Mouse (Mus musculus) kidney, postnatal 0 days (tissue): Measurements from ENCODE around the gene Stim2. TPM values are rescaled to one million over a fixed set of nuclear protein-coding genes. Genes with fewer than 3 reads are reported as not detected.

Experiments used
- ATAC-seq: fragments of 200-750 bp; cut with Nextera tagmentation; replicated peaks from 2 replicates; pipeline ENCODE4 v1.8.0; 2017; ENCODE audit warnings: low read depth, moderate number of reproducible peaks, moderate TSS enrichment, moderate library complexity; ENCODE audit not compliant: low FRiP score
- DNase-seq: peaks from one replicate; pipeline ENCODE4 v3.0.0-alpha.2; 2016; ENCODE audit warnings: low spot score
- H3K27ac ChIP-seq: fragments of 300-500 bp; sonication (generic); 2 replicates; pipeline ENCODE4 v1.5.1; 2014; ENCODE audit warnings: mild to moderate bottlenecking
- H3K27me3 ChIP-seq: fragments of 300-500 bp; sonication (generic); 2 replicates; pipeline ENCODE4 v1.6.1; 2014; ENCODE audit warnings: low read length, mixed read lengths; ENCODE audit not compliant: insufficient read depth
- H3K36me3 ChIP-seq: fragments of 300-500 bp; sonication (generic); 2 replicates; pipeline ENCODE4 v1.6.1; 2014; ENCODE audit warnings: low read length, mixed read lengths; ENCODE audit not compliant: insufficient read depth
- H3K4me1 ChIP-seq: fragments of 300-500 bp; sonication (generic); replicated peaks from 2 replicates; pipeline ENCODE4 v1.6.1; 2014; ENCODE audit warnings: antibody characterized with exemption, low read length, mixed read lengths; ENCODE audit not compliant: insufficient read depth
- H3K4me2 ChIP-seq: fragments of 300-500 bp; sonication (generic); 2 replicates; pipeline ENCODE4 v1.6.1; 2014; ENCODE audit warnings: mild to moderate bottlenecking, low read length, moderate library complexity, mixed read lengths
- H3K4me3 ChIP-seq: fragments of 300-500 bp; sonication (generic); replicated peaks from 2 replicates; pipeline ENCODE4 v1.5.1; 2014; ENCODE audit warnings: low read depth, low read length
- H3K9ac ChIP-seq: fragments of 300-500 bp; sonication (generic); 2 replicates; pipeline ENCODE4 v1.6.1; 2014; ENCODE audit warnings: low read depth, low read length
- H3K9me3 ChIP-seq: fragments of 300-500 bp; sonication (generic); replicated peaks from 2 replicates; pipeline ENCODE4 v1.6.1; 2016; ENCODE audit warnings: low read length, inconsistent platforms, mixed read lengths
- CTCF ChIP-seq: IDR thresholded peaks from 2 replicates; pipeline ENCODE4 v1.5.1; 2016; ENCODE audit warnings: antibody characterized with exemption, low read depth, mild to moderate bottlenecking, moderate library complexity
- WGBS: fragments of 180-500 bp; shearing (Covaris S2); extraction: QIAGEN DNeasy Blood & Tissue Kit; methylation state at CpG from one replicate; pipeline ENCODE4 v1.1.7; 2014; 5-methylcytosine and 5-hydroxymethylcytosine counted together
- polyA plus RNA-seq: library from polyadenylated mRNA; unstranded; fragments of >200 nt; fragmentation: Nextera tagmentation; extraction: Ambion mirVana; gene quantifications from 2 replicates; pipeline ENCODE4 v1.2.1, GENCODE M21; 2015

Gene Stim2
- polyA plus RNA-seq, 1 experiment from 2014 or later, result 21.4 TPM

DNA sequence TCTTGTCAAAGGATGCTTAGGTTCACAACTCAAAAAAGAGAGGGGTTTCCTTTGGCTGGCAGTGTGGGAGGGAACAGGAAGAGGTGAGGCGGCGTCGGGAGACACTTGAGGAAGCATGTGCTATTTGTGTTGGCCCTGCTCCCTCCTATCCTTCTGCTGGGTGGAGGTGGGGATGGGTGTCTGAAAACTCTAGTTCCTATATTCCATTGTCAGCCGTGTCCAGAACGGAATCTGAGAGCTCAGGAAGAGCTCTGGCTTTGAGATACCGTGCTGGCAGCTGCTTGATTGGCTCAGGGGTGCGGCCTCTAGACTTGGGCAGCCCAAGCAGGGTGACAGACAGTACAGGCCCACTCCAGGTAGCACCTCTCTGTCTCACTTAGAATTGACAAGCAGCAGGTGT, 28.1 kb upstream of the Stim2 start:
- WGBS, result 37% methylated on average over 7 of the region's 7 CpGs
- no peak; the same call in 1 of the 2 replicates for ATAC-seq
- no peak for TF ChIP-seq CTCF

DNA sequence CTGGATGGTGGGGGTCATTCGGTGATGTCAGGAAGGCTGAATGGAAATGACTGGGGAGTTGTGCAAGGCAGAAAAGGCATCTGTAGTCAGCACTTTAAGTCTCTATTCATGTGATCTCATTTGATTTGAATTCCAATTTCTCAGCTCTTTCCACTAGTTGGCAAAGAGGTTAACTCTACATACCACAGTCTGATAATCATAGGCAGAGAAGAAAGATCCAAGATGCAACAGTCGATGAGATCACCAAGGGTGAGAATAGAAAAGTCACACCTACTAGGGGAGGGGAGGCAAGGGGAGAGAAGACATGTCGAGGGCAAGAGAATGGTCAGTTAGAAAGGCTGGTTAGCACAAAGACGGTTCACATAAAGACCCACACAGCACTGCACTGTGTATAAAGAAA, 27.1 kb upstream of the Stim2 start:
- H3K9ac ChIP-seq, result no peak overlapping the region
- no peaks in the 10 kb centered on the region for H3K9me3 ChIP-seq
- 94% methylated on average over 4 of the region's 4 CpGs for WGBS
- H3K4me1 ChIP-seq, result no peaks in the 10 kb centered on the region
- no peak overlapping the region for H3K27ac ChIP-seq
- H3K4me3 ChIP-seq, result no peak overlapping the region
- no peak for DNase-seq
- H3K36me3 ChIP-seq, result no peaks in the 10 kb centered on the region
- TF ChIP-seq CTCF, result no peak
- ATAC-seq, result no peak
- no peak overlapping the region for H3K4me2 ChIP-seq
- H3K27me3 ChIP-seq, result no peaks in the 10 kb centered on the region

More for the DNA sequence above, 28.1 kb upstream of the Stim2 start:
- peak; percentile 62 for DNase-seq
- no peaks in the 10 kb centered on the region for H3K27me3 ChIP-seq
- H3K27ac ChIP-seq, result no peak overlapping the region
- no peaks in the 10 kb centered on the region for H3K4me1 ChIP-seq
- no peaks in the 10 kb centered on the region for H3K36me3 ChIP-seq
- no peaks in the 10 kb centered on the region for H3K9me3 ChIP-seq
- no peak overlapping the region for H3K4me2 ChIP-seq
- no peak overlapping the region for H3K4me3 ChIP-seq
- no peak overlapping the region for H3K9ac ChIP-seq

DNA sequence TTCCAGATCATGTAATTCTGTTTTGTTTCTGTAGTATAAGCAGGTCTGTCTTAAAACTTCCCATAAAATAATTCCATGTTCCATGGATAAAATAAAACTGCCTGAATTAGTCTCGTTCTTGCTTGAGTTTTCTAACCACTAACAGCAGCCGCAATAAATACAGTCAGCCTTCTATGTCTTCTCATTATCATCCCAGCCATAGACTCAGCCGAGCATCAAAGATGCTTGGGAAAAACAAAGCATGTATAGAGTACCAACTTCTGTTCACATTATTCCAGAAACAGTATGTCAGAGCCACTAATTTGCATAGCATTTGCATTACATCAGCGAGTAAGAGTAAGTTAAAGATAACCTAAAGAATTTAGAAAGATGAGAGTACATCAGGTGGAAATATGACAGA, 25.4 kb upstream of the Stim2 start:
- WGBS, result 89% methylated on average over 4 of the region's 4 CpGs
- TF ChIP-seq CTCF, result no peak
- Histone ChIP-seq H3K27me3 (no peaks in the 10 kb centered on the region), H3K9ac (no peak overlapping the region), H3K4me2 (no peak overlapping the region), H3K27ac (no peak overlapping the region), H3K36me3 (no peaks in the 10 kb centered on the region), H3K9me3 (no peaks in the 10 kb centered on the region), H3K4me3 (no peak overlapping the region), H3K4me1 (no peaks in the 10 kb centered on the region)
- no peak for ATAC-seq
- DNase-seq, result no peak

DNA sequence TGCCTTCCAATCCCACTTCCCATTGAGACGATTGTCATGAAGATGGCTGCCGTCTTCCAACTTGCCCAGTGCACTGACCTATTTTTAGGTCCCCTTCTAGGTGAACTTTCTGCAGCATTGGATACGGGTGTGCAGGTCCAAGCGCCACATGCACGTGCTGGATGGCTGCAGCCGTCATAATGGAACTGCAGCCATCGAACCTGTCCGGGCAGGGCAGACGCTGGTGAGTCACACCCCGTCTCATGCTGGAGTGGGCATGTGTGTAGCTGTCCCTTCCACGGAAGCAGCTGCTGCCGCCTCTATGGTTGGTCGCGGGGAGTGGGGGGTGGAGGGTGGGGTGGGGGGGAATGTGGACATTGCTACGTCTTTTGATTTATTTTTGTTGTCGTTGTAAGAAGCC, 21.8 kb upstream of the Stim2 start:
- no peak overlapping the region for H3K4me3 ChIP-seq
- H3K9me3 ChIP-seq, result no peaks in the 10 kb centered on the region
- H3K9ac ChIP-seq, result no peak overlapping the region
- no peaks in the 10 kb centered on the region for H3K27me3 ChIP-seq
- no peaks in the 10 kb centered on the region for H3K4me1 ChIP-seq
- no peaks in the 10 kb centered on the region for H3K36me3 ChIP-seq
- H3K4me2 ChIP-seq, result no peak overlapping the region
- 82% methylated on average over 16 of the region's 16 CpGs for WGBS
- no peak for DNase-seq
- no peak for TF ChIP-seq CTCF
- no peak overlapping the region for H3K27ac ChIP-seq
- ATAC-seq, result no peak

DNA sequence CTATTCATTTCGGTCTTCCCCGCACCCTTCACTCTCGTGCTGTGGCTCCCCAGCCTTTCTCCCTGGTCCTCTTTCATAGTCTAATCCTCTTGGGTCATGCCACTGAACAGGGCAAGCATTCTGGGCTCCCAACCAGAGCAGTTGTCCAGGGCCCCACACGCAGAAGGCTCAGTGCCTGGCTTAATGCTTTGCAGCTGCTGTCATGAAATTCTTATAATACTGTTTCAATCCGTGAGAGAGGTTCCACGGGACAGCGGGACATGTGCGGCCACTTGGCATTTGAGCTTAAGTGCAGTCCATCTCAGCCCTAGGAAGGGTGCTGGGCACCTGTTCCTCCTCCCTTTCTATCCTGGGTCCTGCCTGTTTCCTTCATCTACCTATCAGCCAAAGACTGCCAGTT, 21.2 kb upstream of the Stim2 start:
- H3K36me3 ChIP-seq, result no peaks in the 10 kb centered on the region
- DNase-seq (no peak), ATAC-seq (no peak)
- WGBS, result 89% methylated on average over 8 of the region's 8 CpGs
- H3K9ac ChIP-seq, result no peak overlapping the region
- no peaks in the 10 kb centered on the region for H3K9me3 ChIP-seq
- no peak for TF ChIP-seq CTCF
- H3K4me2 ChIP-seq, result no peak overlapping the region
- H3K4me3 ChIP-seq, result no peak overlapping the region
- H3K4me1 ChIP-seq, result no peaks in the 10 kb centered on the region
- H3K27ac ChIP-seq, result no peak overlapping the region
- no peaks in the 10 kb centered on the region for H3K27me3 ChIP-seq

DNA sequence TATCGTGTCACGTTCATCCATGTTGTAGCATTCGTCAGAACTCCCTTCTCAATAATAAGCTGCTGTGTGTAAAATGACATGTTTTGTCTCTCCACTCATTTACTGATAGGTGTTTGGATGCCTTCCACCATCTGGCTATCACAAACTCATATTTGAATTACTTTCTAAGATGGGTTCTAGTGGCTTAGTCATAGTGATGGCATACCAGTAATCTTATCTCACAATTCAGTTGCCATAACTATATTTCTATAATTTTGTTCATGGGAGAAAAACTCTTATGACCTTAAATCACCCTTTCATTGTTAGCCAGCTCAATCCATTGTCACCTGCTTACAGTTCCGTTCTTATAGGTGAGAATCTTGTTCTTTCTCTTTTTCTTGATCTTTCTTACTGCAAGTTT, 14.9 kb upstream of the Stim2 start:
- no peak overlapping the region for H3K27ac ChIP-seq
- 95% methylated on average over 4 of the region's 4 CpGs for WGBS
- H3K27me3 ChIP-seq, result no peaks in the 10 kb centered on the region
- H3K9ac ChIP-seq, result no peak overlapping the region
- no peak for DNase-seq
- H3K4me1 ChIP-seq, result no peaks in the 10 kb centered on the region
- no peaks in the 10 kb centered on the region for H3K9me3 ChIP-seq
- H3K4me3 ChIP-seq, result no peak overlapping the region
- H3K4me2 ChIP-seq, result no peak overlapping the region
- no peak for TF ChIP-seq CTCF
- H3K36me3 ChIP-seq, result no peaks in the 10 kb centered on the region
- ATAC-seq, result no peak

DNA sequence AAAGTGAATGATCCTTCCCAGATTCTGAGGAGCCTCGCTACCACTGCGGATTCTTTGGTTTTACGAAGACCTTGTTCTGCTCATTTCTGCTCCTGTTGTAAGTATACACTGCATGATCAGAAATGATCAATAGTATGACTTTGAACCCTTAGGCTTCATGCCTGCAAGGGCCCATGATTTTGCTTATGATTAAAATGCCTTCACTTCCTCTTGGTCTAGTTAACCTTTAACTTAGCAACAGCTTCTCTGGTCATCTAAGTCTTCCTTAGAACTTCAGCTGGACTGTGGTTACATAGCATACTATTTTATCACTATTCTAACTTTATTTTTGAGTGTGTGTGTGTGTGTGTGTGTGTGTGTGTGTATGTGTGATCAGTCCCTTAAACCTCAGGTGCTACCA, 12.7 kb upstream of the Stim2 start:
- TF ChIP-seq CTCF, result no peak
- WGBS, result 62% methylated on average over 3 of the region's 3 CpGs

More for the DNA sequence above, 12.7 kb upstream of the Stim2 start:
- Histone ChIP-seq H3K27me3 (no peaks in the 10 kb centered on the region), H3K4me3 (no peak overlapping the region), H3K4me1 (no peaks in the 10 kb centered on the region), H3K9ac (no peak overlapping the region), H3K27ac (no peak overlapping the region), H3K4me2 (no peak overlapping the region), H3K9me3 (no peaks in the 10 kb centered on the region), H3K36me3 (no peaks in the 10 kb centered on the region)
- no peak for ATAC-seq
- no peak for DNase-seq
